Mouse (Mus musculus) small intestine, adult 2 months (tissue): ENCODE results near the gene Mesd. TPM values are rescaled to one million over a fixed set of nuclear protein-coding genes. Genes with fewer than 3 reads are reported as not detected.
A peak's percentile ranks its signal among the peaks of the same experiment; 100 is the strongest.

Experiments
- H3K27ac ChIP-seq: fragments of 200-500 bp; 2 replicates; pipeline ENCODE4 v1.5.1; 2012; ENCODE audit warnings: low read depth, low read length, control low read depth, inconsistent platforms; ENCODE audit not compliant: insufficient read depth
- H3K27me3 ChIP-seq: fragments of 200-500 bp; 2 replicates; pipeline ENCODE4 v1.6.1; 2012; ENCODE audit warnings: mild to moderate bottlenecking, moderate library complexity, low read length, inconsistent platforms; ENCODE audit not compliant: control insufficient read depth, insufficient read depth
- H3K36me3 ChIP-seq: fragments of 200-500 bp; 2 replicates; pipeline ENCODE4 v1.6.1; 2012; ENCODE audit warnings: mild to moderate bottlenecking, low read length, control low read depth, inconsistent platforms; ENCODE audit not compliant: control insufficient read depth, insufficient read depth
- H3K4me1 ChIP-seq: fragments of 200-500 bp; 2 replicates; pipeline ENCODE4 v1.6.1; 2012; ENCODE audit warnings: low read length, inconsistent platforms, mixed read lengths; ENCODE audit not compliant: control insufficient read depth, insufficient read depth, insufficient read length
- H3K4me3 ChIP-seq: fragments of 200-500 bp; 2 replicates; pipeline ENCODE4 v1.5.1; 2012; ENCODE audit warnings: low read depth, mild to moderate bottlenecking, control low read depth, inconsistent platforms, low read length, moderate library complexity
- CTCF ChIP-seq: fragments of 200-500 bp; IDR thresholded peaks from 2 replicates; pipeline ENCODE4 v1.5.1; 2012; ENCODE audit warnings: low read depth, mild to moderate bottlenecking, control low read depth, inconsistent platforms, low read length, moderate library complexity, mixed read lengths; ENCODE audit not compliant: insufficient replicate concordance, insufficient read length; ENCODE audit errors: extremely low read depth
- POLR2A ChIP-seq: fragments of 200-500 bp; IDR thresholded peaks from 2 replicates; pipeline ENCODE4 v1.6.1; 2012; ENCODE audit warnings: low read depth, mild to moderate bottlenecking, control low read depth, inconsistent platforms, low read length, moderate library complexity
- WGBS: fragments of 180-500 bp; shearing (Covaris S2); methylation state at CpG from one replicate; pipeline ENCODE4 v1.1.7; 2018; 5-methylcytosine and 5-hydroxymethylcytosine counted together
- polyA plus RNA-seq: library from polyadenylated mRNA; depleted of rRNA; stranded (reverse); fragments of >200 nt; gene quantifications from 2 replicates; pipeline ENCODE4 v1.2.3, GENCODE M21; 2012

Mesd gene
- polyA plus RNA-seq, 1 experiment = 2.4 TPM

DNA sequence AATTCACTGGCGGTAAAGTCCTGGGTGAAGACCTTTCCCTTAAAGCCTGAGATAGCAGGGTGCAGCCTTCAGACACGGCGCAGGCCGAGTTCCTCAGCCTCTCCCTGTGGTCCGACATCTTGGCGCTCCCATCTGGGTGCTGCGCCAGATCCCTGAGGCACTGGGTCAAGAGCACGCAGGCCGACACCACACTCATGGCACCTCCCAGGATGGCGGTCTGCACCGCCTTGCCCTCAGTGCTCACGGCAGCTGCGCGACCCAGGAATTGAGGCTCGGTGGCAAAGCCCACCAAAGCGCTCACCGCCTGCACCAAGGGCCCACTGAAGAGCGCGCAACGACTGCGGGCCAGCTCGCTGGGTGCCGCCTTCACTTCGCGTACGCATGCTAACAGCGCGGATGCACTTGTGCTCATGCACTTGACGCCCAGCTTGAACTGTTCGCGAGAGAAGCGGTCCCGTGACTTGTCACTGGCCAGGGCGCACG is 2.1 kb upstream of the Mesd start:
- H3K4me1 ChIP-seq = peaks cover 22% of the 10 kb centered on the region
- no peak overlapping the region for H3K27ac ChIP-seq
- H3K27me3 ChIP-seq = no peaks in the 10 kb centered on the region
- TF ChIP-seq POLR2A = no peak
- TF ChIP-seq CTCF = no peak
- no peaks in the 10 kb centered on the region; the same call in 1 of the 2 replicates for H3K36me3 ChIP-seq
- WGBS = 55% methylated on average over 35 of the region's 35 CpGs
- peak overlapping the region; percentile 68 for H3K4me3 ChIP-seq

DNA sequence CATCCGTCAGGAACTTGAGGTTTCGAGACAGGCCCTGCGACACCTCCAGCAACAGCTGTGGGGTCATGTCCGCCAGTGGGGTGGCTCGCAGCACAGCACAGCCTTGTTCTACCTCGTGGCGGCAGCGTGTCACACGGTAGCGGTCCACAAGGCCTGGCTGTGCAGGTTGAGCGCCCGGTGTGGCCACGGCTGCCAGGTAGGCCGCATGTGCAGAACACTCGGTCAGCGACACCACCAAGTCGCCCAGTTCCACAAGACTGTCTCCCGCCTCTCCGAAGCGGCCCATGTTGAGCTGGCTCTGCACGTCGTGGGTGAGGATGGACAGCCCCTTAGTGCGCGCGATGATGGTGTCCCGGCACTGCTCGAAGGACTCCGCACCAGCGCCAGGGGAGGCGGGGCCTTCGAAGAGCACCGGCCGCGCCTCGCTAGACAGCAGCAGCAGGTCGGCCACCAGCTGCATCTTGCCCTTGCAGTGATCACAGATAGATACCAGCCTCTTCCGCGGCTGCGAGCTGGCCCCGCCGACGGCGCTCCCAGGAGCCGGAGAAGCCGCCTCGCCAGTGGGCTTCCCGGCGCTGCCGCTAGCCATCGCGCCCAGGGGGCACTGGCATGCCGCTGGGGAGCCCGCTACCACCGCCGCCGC is 1.5 kb upstream of the Mesd start:
- peaks cover 20% of the 10 kb centered on the region for H3K4me1 ChIP-seq
- no peaks in the 10 kb centered on the region for H3K27me3 ChIP-seq
- peak overlapping the region; percentile 89 for H3K27ac ChIP-seq
- H3K36me3 ChIP-seq = no peaks in the 10 kb centered on the region; the same call in 1 of the 2 replicates
- TF ChIP-seq CTCF (no peak), POLR2A (peak; percentile 43; the same call in 1 of the 2 replicates)
- WGBS = 9% methylated on average over 56 of the region's 56 CpGs
- peak overlapping the region; percentile 68 for H3K4me3 ChIP-seq

DNA sequence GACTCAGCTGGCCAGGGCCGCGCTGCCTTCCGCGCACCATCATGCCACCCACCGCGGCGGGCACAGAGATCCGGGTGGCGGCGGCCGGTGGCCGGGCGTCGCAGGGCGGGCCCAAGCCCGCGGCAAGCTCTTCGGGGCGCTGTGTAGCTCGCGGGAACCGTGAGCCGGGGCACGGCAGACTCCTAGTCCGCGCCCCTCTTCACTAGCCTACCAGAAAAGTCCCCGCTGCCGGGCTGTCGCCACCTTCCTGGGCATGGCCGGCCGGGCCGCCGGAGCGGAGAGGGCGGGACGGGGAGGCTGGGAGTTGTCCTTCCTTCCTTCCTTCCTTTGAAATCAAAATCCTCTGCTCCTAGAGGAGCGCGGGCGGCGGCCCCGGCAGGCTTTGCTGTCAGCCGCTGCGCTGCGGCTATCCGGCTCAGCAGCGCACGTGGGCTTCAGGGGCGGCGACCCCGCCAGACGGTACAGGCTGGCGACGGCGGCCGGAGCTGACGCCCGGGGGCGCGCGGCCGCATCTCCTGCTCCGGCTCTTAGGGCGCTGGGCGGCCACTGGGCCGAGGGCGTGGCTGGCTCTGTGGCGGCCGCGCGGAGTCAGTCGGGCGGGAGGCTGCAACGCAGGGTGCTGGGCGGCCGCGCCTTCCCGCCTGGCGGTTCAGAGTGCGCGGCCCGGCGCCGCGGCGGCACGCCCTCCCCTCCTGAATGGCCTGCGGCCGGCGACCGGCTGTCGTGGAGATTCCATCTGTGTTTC is 818 bp upstream of the Mesd start:
- WGBS = under 1% methylated on average over 91 of the region's 91 CpGs
- Histone ChIP-seq H3K27me3 (no peaks in the 10 kb centered on the region), H3K4me1 (peaks cover 14% of the 10 kb centered on the region), H3K36me3 (no peaks in the 10 kb centered on the region; the same call in 1 of the 2 replicates), H3K4me3 (peak overlapping the region; percentile 68), H3K27ac (peak overlapping the region; percentile 89)
- TF ChIP-seq CTCF (no peak), POLR2A (peak; percentile 64)

DNA sequence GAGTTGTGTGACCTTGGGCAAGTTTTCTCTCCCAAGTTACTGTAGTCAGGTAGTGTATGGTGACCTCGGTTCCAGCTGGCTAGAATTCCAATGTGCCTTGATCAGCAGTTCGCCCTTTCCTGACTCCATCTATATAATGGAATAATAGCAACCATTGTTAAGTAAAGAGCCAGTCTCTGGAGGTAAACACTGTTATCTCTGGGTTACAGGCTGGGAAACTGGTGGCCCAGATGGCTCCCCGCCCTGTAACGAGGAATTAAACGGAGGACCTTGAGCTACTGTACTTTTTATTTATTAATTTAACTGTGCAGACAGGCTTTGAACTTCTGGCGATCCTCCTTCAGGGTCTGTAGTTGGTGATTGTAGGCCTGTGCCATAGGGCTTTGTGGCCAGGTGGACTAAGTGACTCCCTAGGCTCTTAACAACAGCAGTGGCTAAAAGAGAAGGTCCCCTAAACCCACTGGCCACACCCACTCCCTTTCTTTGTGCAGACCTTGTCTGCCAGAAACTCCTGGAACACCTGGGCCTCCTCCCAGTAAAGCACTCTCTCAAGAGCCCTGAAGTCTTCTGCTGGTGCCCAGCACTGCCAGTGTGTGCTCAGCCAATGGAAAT is 761 bp downstream of the Mesd start:
- no peak for TF ChIP-seq CTCF
- no peak for TF ChIP-seq POLR2A
- Histone ChIP-seq H3K4me1 (peaks cover 13% of the 10 kb centered on the region), H3K4me3 (peak overlapping the region; percentile 68), H3K27me3 (no peaks in the 10 kb centered on the region), H3K27ac (peak overlapping the region; percentile 89), H3K36me3 (no peaks in the 10 kb centered on the region; the same call in 1 of the 2 replicates)
- WGBS = 20% methylated on average over 6 of the region's 6 CpGs

DNA sequence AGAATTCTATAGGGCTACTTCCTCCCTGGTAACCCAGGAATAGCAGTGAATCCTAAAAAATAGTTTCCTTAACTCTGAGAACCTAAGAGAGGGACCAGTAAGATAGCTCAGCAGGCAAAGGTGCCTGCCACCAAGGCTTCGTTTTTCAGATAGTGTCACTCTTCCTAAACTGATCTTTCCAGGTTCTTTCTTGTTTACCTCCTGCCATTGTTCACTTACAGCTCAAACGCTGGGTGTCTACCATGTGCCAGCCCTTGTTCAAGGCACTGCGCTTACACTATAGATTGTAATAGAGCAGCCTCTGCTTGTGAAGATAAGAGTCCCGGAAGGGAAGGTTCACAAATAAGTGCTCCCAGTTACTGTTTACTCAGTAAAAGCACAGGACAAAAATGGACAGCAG is 1.6 kb downstream of the Mesd start:
- Histone ChIP-seq H3K36me3 (no peaks in the 10 kb centered on the region; the same call in 1 of the 2 replicates), H3K4me3 (no peak overlapping the region), H3K4me1 (peaks cover 13% of the 10 kb centered on the region), H3K27ac (peak overlapping the region; percentile 75), H3K27me3 (no peaks in the 10 kb centered on the region)
- WGBS = 31% methylated on average over 4 of the region's 4 CpGs
- TF ChIP-seq CTCF = no peak
- TF ChIP-seq POLR2A = no peak

DNA sequence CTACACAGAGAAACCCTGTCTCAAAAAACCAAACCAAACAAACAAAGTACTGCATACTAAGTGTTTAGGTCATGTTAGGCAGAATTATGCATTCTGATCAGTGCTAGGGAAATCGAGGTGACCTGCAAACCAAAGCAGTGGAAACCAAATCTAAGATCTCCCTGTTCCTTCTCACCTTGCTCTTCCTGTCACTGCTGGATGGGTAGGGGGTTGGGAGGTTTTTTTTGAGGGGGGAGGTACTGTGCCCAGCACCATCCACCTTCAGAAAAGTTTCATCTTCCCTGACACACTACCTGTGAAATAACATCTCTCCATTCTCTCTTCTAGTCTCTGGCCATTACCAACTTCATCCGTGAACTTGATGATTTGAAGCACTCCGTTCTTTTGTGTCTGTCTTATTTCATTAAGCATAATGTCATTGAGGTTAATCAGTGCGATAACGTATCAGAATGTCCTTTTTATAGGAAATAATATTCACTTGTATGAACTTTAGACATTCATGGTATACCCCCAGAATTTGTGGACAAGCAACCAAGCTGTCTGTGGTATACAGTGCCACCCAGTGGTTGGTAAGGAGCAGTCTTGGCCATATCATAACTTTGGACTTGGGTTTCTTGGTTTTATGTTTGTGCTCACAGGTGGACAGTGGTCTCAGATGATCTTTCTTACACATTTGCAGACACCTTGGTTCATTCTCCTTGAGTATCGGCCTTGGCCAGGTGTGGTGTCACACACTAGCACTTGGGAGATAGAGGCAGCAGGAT is 2.3 kb downstream of the Mesd start:
- WGBS = 89% methylated on average over 6 of the region's 6 CpGs
- Histone ChIP-seq H3K27ac (no peak overlapping the region), H3K36me3 (no peaks in the 10 kb centered on the region; the same call in 1 of the 2 replicates), H3K4me1 (peaks cover 13% of the 10 kb centered on the region), H3K27me3 (no peaks in the 10 kb centered on the region), H3K4me3 (no peak overlapping the region)
- TF ChIP-seq POLR2A (no peak), CTCF (no peak)
